Mouse (Mus musculus) spleen, adult 10 weeks (tissue): ENCODE data around the gene Atp13a2. TPM values are rescaled to one million over a fixed set of nuclear protein-coding genes. Genes with fewer than 3 reads are reported as not detected.

Experiments
- polyA plus RNA-seq: library from polyadenylated mRNA; stranded (reverse); fragments of 350-450 nt; fragmentation: Illumina TruSeq; extraction: RNeasy Lipid Tissue Mini Kit (QIAGEN cat#74804); gene quantifications from one replicate; pipeline ENCODE4 v1.2.3, GENCODE M21; 2015; ENCODE audit warnings: low replicate concordance; ENCODE audit not compliant: insufficient read depth

Atp13a2 gene
- 27.2 TPM for polyA plus RNA-seq

DNA sequence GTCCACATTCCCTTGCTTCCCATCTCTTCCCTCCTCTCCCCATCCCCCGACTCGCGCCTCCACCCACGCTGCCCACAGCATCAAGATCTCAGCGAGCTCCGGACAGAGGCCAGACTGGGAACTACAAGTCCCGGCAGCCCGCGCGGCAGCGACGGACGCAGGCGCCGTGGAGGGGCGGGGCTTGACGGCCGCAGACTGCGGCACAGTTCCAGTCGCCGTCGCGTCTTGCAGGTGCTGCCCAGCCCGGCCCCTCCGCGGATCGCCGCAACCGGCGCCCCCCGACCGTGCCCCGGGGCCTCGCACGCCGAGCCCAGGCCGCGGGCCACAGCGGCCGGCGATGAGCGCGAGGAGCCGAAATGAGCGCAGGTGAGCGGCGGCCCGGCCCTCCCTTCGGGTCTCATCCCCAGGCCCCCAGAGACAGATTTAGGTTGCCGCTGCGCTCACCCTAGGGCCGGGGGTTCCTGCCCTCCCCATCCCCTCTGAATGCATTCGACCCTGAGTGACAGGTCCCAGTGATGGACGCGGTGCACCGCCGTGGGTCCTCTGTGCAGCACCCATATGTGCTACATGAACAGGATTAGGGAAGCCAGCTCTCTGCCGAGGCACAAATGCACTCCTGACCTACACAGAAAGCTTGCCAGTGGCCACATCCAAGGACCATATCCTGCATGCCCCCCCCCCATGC lies at the start of gene Atp13a2:
Gene Atp13a2, plus strand, starts transcription at position 163 of the 685 bp plus-strand sequence.

GRCm38 (mm10) chr4:140960781-140961466 lies 25.7 kb upstream of the Atp13a2 start, which contains the start of gene Sdhb:
TSS of gene Sdhb (plus strand) at chr4:140961203.

DNA sequence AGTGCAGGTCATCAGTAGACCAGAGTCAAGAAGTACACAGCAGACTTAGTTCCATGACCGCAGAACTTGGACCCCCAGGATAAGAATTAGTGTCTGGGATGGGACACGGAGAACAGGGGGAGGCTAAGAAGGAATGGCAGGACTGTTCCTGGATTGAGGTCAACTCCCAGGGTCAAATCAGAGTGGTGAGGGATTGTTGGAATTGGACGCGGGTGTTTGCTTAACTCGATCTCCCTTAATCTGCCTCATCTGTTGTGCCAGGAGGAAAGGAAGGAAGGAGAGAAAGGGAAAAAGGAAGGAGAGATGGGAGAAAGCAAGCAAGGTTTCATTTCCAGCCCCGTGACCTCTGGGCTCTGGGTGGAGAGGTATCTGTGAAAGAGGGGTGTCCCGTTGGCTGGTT lies 23.4 kb downstream of the Atp13a2 start, which contains the start of gene Mfap2:
Gene Mfap2, plus strand, starts transcription at position 301 of the 400 bp plus-strand sequence.

Other genes starting within 250 kb of the Atp13a2 start
- not detected for gene Padi6, start 244.2 kb upstream of the Atp13a2 start, polyA plus RNA-seq
- 3.8 TPM for gene Padi4, start 212.6 kb upstream of the Atp13a2 start, polyA plus RNA-seq
- 0.21 TPM for gene Padi3, start 176.2 kb upstream of the Atp13a2 start, polyA plus RNA-seq
- 0.08 TPM for gene Padi1, start 141.1 kb upstream of the Atp13a2 start, polyA plus RNA-seq
- 10.4 TPM for gene Padi2, start 80.5 kb upstream of the Atp13a2 start, polyA plus RNA-seq
- gene Sdhb, start 25.7 kb upstream of the Atp13a2 start, polyA plus RNA-seq: 79.2 TPM
- gene Mfap2, start 23.5 kb downstream of the Atp13a2 start, polyA plus RNA-seq: 0.58 TPM
- 4.0 TPM for gene Crocc, start 73.7 kb downstream of the Atp13a2 start, polyA plus RNA-seq
- 59.1 TPM for gene Necap2, start 91.5 kb downstream of the Atp13a2 start, polyA plus RNA-seq
- gene Spata21, start 101.5 kb downstream of the Atp13a2 start, polyA plus RNA-seq: not detected
- gene Szrd1, start 152.9 kb downstream of the Atp13a2 start, polyA plus RNA-seq: 35.3 TPM
- 11.9 TPM for gene Fbxo42, start 161.0 kb downstream of the Atp13a2 start, polyA plus RNA-seq
- 0.39 TPM for gene Rsg1, start 227.1 kb downstream of the Atp13a2 start, polyA plus RNA-seq